ENCODE assay signal across 16 mouse cellular contexts in genomic region chr12:42137764-42138163, GRCm38 (mm10).
DNase-seq lines count a peak whose midpoint lies in the region; ATAC-seq and TF ChIP-seq lines count a peak whose summit lies in the region.
"Had no signal": no experiment of that assay in that cellular context is flagged by ENCODE, and none has a peak within 500 bp of the region (broad histone marks: within the 10 kb centered on the region; RNA-seq: fewer than 3 reads in every experiment).

No protein-coding gene starts in this region.

- H3K4me2 ChIP-seq in hindbrain, embryonic 13.5 days, result no peak overlapping the region
- H3K4me2 ChIP-seq: liver, embryonic 12.5 days; neural tube, embryonic 12.5 days had no signal

- no peak overlapping the region for H3K9ac ChIP-seq in hindbrain, embryonic 13.5 days
- H3K9ac ChIP-seq: liver, embryonic 12.5 days; neural tube, embryonic 12.5 days had no signal

- ATAC-seq in hindbrain, embryonic 13.5 days (ENCODE audit: low FRiP score), result no peak
- ATAC-seq: inflammation-experienced regulatory T-cells, adult 6 months; liver, embryonic 12.5 days had no signal

- 22% methylated on average over 5 of the region's 5 CpGs for WGBS in hindbrain, embryonic 13.5 days

- no peak overlapping the region for H3K4me3 ChIP-seq in layer of hippocampus, adult 2 months
- H3K4me3 ChIP-seq in hindbrain, embryonic 13.5 days, result no peak overlapping the region
- H3K4me3 ChIP-seq: liver, embryonic 12.5 days; neural tube, embryonic 12.5 days had no signal

- intact Hi-C loops in heart, postnatal 25 days (cut with DNase I), result no loop called here

- peak; percentile 17 to 22 for DNase-seq in layer of hippocampus, adult 2 months (ENCODE audit: low spot score in 2 of 2)
- no peak for DNase-seq in layer of hippocampus, postnatal 25 days (ENCODE audit: extremely low spot score in 1 of 2, low spot score in 1 of 2)
- DNase-seq in adipocyte (ENCODE audit: low spot score), result peak; percentile 10
- DNase-seq in cerebellum, adult 9-10 months, result peak; percentile 35
- DNase-seq in heart, postnatal 25 days (ENCODE audit: low spot score), result no peak
- DNase-seq in ovary, adult 18-20 months (ENCODE audit: low spot score), result no peak
- DNase-seq in heart, adult 18-20 months, result no peak
- DNase-seq: adrenal gland, adult 2 months; heart, adult 11 months; kidney, postnatal 4 days; thymus, postnatal 36 days had no signal

- H3K36me3 ChIP-seq in hindbrain, embryonic 13.5 days, result no peaks in the 10 kb centered on the region
- H3K36me3 ChIP-seq: liver, embryonic 12.5 days; neural tube, embryonic 12.5 days had no signal

- TF ChIP-seq CTCF in layer of hippocampus, adult 2 months (conservative IDR thresholded peaks at IDR 0.05), result no peak

- peaks cover 4% of the 10 kb centered on the region for H3K4me1 ChIP-seq in hindbrain, embryonic 13.5 days (replicated peaks)
- H3K4me1 ChIP-seq: liver, embryonic 12.5 days had no signal

- H3K27me3 ChIP-seq in hindbrain, embryonic 13.5 days, result no peaks in the 10 kb centered on the region
- H3K27me3 ChIP-seq: liver, embryonic 12.5 days; neural tube, embryonic 12.5 days had no signal

- no peaks in the 10 kb centered on the region for H3K9me3 ChIP-seq in hindbrain, embryonic 13.5 days
- H3K9me3 ChIP-seq: liver, embryonic 12.5 days; neural tube, embryonic 12.5 days had no signal

- H3K27ac ChIP-seq in layer of hippocampus, adult 2 months, result no peak overlapping the region
- 0 out of 2 replicates have a peak overlapping the region, but pooled peaks have one; percentile 9 for H3K27ac ChIP-seq in hindbrain, embryonic 13.5 days
- H3K27ac ChIP-seq: liver, embryonic 12.5 days; macrophage; neural tube, embryonic 12.5 days had no signal

Comparison
In these comparisons a context has a peak if more than half of its experiments do, and no peak if none do; other contexts are left out.
1. DNase-seq: peak in layer of hippocampus, adult 2 months (2 of 2), adipocyte (single experiment) and cerebellum, adult 9-10 months (single experiment); none in layer of hippocampus, postnatal 25 days (0 of 2), heart, postnatal 25 days (single experiment), ovary, adult 18-20 months (single experiment) and heart, adult 18-20 months (0 of 2).